Mouse (Mus musculus) layer of hippocampus, adult 9-10 months (tissue): ENCODE measurements around the gene Best1.

ENCODE experiments used
- DNase-seq: peaks from one replicate; pipeline ENCODE4 v3.0.0; 2022; ENCODE audit warnings: low spot score

Best1 gene

DNA sequence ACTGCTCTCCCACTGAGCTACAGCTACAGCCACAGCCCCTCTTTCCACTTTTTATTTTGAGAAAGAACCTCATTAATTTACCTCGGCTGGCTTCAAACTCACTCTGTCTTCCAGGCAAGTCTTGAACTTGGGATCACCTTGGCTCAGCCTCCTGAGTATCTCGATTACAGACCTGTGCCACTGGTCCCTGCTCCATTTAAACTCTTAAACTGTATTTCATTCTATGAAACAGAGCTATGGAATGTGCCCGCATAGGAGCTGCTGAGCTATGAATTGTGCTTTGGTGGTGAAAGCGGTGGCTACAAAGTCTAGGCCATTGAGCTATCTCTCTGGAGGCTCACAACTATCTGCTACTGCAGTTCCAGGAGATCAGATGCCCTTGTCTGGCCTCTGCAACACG lies 43.5 kb downstream of the Best1 start:
- no peak for DNase-seq

DNA sequence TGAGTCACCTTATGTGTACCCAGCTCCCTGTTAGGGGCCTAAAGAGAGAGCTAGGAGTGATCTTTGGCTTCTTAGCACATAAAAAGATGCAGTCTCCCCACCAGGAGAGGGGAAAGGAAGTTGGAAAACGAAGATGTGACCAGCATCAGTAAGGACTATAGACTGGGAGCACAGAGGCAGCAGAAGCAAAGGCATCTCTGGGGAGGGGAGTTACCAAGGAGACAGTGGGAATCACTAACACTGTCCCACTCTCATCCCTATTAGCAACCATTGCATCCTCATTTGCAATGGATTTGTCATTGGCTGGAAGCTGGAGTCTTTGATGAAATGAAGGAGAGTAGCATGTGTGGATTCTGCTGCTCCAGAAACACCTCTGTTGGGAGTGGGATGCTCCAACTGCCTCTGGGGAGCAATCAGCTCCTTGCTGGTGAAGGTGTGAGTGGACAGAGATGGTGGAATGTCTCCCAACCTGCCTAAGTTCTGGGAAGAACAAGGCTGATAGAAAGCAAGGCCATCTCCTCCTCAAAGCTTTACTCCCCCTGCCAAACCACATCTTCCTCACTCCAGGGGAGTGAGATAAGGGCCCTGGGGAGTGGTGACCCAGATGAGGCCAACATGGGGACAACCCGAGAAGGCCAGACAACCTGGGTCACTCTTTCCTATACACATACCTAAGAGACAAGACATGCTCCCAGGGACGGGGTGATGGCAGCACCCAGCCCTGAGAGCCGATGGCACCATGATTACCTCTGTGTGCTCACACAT lies 44.6 kb downstream of the Best1 start:
- no peak for DNase-seq

DNA sequence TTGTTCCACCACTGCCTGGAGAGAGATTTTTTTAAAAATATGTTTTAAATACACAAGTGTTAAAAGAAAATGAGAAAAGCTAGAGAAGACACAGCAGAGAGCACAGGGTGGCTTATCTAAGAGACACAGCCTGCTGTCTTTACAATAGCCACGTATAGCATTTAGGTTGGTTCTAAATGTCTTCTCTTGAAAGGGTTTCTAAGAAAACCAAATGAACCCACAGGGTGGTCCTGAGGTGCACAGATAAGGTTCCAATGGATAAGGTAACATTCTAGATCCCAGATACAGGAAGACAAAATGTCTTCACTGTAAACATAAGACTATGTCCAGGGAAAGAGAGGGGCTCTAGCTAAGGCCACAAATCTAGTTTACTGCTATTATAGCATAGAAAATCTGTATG lies 46.0 kb downstream of the Best1 start:
- no peak for DNase-seq

DNA sequence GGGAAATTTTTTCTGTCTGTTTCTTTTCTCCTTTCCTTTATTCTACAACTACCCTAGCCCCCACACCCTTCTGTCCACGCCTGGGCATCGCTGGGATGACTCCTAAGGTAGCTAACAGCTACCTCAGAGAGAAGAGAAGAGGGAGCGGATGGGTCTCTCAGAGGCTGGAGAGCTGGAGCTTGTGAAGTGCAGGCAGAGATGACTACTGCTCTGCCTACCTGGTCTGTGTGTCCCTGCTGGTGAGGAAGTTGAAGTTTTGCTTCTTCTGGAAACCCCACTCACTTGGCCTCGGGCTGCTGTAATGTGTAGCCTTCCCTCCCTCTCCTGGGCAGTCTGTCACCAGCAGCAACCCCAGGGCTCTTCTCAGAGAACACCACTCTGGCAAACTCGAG lies 46.6 kb downstream of the Best1 start:
- no peak for DNase-seq

DNA sequence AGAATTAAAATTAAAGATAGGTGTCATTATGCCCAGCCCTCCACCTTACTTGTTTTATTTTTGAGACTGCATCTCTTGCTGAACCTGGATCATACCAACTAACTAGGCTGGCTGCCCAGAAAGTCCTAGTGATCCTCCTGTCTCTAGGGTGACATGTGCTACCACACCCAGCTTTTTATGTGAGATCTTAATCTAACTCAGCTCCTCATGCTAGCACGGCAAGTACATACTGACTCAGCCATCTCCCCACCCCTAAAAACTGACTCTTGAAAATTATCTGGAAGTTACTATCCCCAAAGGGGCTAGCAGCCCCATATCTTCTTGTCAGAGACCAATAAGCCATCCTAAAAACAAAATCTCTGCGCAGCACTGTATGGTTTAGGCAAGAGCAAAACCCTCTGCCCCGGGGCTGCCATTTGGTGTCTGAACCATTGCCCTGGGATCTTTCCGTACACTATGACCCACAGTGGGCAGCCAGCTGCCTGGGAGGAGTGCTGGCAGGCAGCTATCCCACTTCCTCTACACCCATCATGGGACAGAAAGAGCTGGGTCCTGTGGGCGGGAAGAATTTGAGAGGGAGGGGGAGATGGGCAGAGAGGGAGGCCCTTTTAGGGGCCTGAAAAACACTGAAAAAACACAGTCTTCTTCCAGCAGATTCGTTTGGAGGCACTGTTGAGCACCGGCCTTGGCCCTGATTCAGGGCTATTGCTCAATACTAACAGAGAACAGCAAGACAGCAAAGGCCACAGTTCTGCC lies 47.2 kb downstream of the Best1 start:
- peak; percentile 90 for DNase-seq

DNA sequence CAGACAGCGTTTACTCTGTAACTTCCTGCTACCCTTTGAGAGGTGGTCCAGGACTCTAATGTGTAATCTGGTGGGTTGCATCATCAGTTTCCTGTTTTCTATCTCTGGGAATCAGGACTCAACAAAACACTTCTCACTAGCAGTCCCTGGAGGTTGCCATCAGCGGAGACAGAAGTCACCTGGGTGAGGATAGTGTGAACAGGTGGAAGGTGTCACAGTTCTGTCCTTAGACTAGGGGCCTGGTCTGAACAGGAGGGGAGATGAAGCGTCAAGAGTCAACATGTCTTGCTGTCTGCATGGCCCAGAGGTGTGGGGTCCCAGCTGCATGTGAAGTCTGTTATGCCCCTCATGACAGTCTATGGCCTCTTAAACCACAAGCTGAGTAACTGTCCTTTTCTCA lies 48.5 kb downstream of the Best1 start:
- no peak for DNase-seq

DNA sequence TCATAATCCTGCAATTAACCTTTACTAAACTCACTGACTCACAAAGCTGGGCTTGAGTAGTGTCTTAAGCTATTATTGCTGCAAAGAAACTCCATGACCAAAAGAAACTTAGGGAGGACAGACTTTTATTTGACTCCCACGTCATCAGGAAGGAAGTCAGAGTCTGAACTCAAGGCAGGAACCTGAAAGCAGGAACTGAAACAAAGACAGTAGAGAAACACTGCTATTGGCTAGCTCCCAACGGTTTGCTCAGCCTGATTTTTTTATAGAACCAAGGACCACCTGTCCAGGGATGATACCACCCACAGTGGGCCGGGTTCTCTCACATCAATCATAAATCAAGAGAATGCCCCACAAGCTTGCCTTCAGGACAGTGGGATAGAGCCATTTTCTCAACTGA lies 49.0 kb downstream of the Best1 start:
- no peak for DNase-seq

DNA sequence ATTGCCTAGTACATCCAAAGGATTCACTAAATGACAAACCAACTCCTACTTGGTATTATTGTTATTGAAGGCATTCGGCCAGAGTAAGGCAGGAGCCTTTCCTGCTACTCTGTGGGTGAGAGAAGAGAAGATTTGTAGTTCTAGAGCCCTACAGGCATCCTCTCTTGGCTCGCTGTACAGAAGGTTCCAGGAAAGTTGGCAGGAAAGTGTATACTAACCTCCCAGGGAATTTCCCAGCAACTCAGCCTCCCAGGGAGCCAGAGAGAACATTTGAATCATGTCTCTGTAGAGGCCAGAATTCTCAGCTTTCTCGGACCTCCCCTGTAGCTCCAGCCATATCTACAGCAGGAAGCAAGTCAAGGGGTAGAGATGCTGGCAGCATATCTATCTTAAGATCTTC lies 54.4 kb downstream of the Best1 start:
- DNase-seq = no peak

DNA sequence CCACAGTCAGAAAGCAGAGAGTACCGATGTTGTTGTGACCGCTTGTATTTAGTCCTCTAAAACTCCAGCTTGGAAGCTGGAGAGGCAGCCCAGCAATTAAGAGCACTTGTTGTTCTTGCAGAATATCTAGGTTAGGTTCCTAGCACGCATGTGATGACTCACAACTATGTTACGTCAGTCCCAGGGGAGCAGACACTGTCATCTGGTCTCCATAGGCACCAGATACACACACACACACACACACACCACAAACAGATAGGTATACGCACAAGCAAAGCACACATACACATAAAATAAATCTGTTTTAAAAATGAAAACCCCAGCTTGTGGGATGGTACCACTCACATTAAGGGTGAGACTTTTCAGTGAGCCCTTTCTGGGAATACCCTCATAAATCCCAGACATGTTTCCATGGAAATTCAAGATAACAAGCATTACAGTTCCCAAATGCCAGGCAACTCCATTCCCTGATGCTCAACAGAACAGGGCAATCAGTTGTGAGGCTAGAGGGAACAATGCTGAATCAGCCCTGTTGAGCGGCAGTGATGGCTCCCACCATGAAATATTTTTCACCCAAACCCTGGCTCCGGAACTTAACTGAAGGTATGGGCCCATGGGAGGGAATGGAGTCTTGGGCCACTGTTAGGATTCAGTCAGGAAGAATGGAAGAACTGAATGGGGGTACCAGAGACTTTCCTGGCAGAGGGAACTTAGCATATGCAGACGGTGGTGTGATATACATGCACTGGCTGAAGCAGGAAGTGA lies 55.5 kb downstream of the Best1 start:
- no peak for DNase-seq

DNA sequence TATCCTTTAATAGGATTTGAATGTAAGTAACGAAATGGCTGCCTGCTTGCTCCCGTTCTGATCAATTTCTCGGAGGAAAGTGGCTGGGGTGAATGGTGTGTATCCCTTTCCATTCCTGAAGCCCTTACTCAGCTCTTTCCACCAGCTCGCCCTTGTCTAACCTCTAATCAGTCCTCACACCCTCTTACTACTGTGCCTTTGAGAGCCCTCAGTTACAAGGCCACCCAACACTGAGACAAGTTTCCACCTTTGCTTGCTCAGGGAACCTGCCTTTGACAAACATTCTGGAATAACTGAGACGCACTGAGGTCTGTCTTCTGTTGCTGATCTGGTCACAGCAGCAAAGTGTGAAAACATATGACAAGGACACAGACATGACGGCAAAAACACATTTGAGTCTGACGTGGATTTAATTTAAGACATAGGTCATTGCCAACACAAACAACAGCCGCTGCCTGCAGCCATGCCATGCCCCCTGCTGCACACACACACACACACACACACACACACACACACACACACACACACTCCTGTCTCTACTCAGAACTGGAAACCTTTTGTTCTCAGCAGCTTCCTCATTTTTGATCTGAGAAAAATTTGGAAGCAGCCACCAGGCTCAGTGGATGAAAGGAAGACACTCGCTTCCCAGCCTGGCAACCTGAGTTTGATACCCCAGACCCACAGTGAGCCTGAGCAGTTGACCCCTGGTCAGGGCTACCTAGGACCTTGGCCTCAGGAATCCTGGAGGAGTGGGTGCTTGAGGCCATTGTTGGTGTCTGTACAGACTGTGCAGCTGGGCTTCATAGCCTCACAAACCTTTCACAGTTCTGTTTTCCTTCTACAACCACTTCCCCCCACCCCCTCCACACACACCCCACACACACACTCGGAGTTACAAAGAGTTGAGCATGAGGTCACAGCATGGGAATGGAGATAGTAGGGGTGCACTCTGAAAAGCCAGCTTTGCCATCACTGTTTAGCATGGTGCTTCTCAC lies 58.6 kb downstream of the Best1 start:
- DNase-seq = no peak

DNA sequence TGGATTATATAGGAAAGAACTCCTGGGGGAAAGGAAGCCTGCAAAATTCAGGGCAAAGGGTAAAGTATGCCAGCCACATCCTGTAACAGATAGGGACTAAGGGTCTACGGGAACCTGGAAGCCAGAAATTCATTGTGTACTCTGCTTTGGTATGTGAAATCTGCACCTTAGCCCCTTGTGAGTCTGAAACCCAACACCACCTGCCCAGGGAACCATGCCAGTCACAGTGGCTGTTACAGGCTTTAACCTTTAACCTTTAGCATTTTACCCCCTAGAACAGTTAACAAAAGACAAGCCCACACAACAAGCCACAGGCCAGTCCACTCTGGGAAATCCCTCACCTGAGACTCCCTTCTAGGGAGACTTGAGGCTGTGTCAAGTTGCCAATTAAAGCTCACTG lies 59.6 kb downstream of the Best1 start:
- DNase-seq = no peak

DNA sequence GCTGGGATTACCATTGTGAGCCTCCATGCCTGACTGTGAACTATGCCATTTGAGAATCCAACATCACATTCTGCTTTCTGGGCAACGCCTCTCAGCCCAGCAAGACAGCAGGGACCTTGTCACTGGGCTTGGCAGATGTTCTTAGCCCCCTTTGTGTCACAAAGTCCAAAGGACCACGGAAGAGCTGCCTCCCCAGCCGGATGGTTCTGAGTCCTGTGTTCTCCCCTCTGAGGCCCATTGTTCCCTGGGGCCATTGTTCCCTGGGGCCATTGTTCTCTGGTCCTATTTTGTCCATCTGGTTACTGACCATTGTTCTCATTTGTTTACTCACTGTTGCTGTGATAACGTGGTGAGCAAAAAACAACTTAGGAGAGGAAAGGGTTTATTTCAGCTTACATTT lies 60.5 kb downstream of the Best1 start:
- DNase-seq = no peak

DNA sequence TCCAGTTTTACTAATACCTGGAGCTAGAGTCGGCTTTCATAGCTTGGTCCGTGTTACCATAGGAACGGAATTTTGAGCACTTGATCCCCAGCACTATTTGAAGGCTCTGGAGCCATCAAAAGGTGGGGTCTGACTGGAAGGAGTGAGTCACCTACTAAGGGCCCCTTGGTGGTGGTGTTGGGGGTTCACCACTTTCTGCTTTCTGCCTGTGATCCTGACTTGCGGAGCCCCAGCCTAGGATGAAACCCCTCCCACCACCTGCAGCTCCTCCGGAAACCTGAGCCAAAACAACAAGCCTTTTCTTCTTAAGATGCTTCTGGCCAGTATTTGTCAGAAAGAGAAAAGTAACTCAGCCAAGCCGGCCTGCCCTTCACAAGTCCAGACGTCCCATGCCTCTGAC lies 61.6 kb downstream of the Best1 start:
- DNase-seq = no peak

DNA sequence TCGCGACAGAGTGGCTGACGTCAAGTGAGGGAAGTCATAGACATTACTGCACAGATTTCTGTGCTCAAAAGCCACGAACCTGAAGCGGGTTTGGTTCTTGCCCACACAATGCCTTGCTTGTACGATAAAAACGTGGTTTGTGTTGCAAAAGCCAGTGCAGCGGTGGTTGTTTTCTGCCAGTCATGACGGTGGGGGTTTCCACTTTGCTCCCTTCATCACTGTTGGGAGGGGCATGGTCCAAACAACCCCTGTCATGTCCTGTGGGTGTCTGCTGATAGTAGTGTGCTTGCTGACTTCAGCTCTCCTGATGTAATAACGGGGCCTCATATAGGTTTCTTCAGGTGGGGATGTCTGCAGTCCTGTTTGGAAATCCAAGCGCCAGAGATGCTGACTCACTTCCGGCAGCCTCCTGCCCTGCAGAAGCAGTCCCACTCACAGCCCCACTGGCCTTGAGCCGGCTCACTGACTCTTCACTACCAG lies 62.6 kb downstream of the Best1 start:
- DNase-seq = no peak

DNA sequence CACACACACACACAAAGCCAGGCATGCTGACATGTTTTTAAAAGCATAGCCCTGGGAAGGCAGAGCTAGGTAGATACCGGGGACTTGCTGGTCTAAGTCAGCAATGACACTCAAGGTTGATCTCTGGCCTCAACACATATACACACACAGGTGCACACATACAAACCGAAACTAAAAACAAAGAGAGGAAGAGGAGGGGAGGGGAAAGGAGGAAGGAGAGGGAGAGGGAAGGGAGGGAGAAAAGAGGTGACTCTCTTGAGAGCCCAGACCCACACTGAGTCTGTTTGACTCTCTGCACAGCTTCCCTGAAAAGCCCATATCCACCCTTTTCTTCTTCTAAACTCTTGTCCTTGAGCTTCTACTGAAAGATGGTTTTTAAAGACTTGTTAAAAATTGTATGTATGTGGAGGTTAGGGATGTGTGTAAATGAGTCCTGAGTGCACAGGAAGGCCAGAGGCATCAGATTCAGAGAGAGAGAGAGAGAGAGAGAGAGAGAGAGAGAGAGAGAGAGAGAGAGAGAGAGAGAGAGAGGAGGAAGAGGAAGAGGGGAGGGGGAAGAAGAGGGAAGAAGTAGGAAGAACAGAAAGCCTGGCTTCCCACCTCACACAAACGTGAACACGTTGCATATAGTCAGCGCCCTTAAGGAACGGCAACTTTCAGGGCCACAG lies 63.1 kb downstream of the Best1 start:
- DNase-seq = no peak

DNA sequence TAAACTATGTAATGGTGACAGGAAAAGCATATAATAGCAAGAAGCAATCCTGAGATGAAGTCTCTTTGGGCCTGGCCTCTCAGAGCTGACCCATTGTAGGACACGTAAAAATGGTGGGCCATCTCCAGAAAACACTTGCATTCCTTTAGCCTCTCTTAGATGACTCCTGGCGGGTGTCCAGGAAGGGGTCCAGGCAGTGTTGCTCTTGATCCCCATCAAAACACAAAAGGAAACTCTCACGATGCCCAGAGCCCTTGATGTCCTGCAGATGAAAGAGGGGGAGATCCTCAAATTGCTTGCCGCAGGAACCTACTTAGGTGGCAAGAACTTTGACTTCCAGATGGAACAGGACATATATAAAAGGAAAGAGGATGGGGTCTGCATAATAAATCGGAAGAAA lies 64.0 kb downstream of the Best1 start:
- no peak for DNase-seq

DNA sequence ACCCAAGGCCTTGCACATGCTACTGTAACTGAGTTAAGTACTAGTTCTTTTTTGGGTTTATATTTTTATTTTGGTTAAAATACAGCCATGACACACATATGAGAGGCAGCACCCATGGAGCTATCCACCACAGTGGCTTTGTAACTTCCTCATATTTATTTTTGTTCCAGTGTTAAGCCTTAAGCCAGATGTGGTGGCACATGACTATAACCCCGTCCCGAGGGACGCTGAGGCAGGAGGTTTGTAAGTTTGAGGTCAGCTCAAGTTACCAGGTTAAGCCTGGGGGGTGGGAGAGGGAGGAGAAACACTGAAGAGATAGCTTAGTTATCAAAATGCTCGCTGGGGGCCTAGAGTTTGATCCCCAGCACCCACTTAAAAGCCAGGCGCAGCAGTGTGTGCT lies 64.9 kb downstream of the Best1 start:
- no peak for DNase-seq
